Mouse (Mus musculus) heart, postnatal 14 days (tissue): ENCODE data around the gene Rfx1. TPM values are rescaled to one million over a fixed set of nuclear protein-coding genes. Genes with fewer than 3 reads are reported as not detected.

Experiments
- DNase-seq, 2 experiments: peaks; one replicate each; pipeline ENCODE4 v3.0.0; 2021 to 2022
- intact Hi-C: fragments of 180-260 bp; cut with DNase I; formaldehyde crosslinking; loops from one replicate; pipeline ENCODE4 v1.15.1; 2025
- long read RNA-seq, 2 experiments: library from polyadenylated mRNA; stranded (forward); transcript quantifications; one replicate each; pipeline ENCODE4 v2.0.0; 2021
- total RNA-seq, 2 experiments: library from RNA; stranded (reverse); gene quantifications; 2 replicates each; pipeline ENCODE4 v1.2.3; 2021

Gene Rfx1
- total RNA-seq = 10 to 100 TPM; 12.2 to 12.7 TPM
- long read RNA-seq, experiment 1, full-length matches to known transcripts = 8 of 15 reads
- long read RNA-seq, experiment 1, partial matches to known transcripts = 5 of 15 reads
- long read RNA-seq, experiment 1, other reads (novel, unspliced or antisense) = 2 of 15 reads
- long read RNA-seq, experiment 2, full-length matches to known transcripts = 1 of 10 reads
- long read RNA-seq, experiment 2, partial matches to known transcripts = 3 of 10 reads
- long read RNA-seq, experiment 2, other reads (novel, unspliced or antisense) = 6 of 10 reads

DNA sequence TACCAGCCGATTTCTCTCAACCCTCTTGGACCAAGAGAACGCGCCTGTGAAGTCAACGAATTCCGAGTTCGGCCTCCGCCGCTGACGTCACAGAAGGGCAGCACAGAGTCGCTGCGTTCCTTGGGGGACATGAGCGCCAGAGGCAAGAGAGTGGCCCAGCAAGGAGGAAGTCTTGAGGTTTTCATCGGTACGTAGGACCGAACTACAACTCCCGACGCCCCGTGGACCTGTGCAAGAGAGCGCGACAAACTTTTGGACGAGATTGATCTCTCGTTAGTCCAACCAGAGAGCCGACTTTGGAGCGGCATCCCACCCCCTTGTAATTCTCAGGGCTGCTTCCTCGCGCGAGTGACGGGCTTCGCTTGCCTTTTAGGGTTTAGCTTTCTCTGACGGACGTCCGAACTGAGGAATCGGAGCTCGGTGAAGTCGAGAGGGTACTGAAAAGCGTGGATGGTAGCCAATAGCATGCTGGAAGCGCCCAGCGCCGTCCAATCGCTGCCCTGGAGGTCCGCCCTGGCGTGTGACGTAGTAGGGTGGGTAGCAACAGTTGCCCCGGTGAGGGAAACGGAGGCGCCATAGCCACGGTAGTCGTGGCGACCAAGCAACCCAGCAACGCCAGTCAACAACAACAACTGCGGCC, at the start of gene Rfx1:
TSS of gene Rfx1 (plus strand) at position 544 of the 640 bp plus-strand sequence.
- intact Hi-C loops = no loop called here
- DNase-seq = peak; percentile 97 to 99

DNA sequence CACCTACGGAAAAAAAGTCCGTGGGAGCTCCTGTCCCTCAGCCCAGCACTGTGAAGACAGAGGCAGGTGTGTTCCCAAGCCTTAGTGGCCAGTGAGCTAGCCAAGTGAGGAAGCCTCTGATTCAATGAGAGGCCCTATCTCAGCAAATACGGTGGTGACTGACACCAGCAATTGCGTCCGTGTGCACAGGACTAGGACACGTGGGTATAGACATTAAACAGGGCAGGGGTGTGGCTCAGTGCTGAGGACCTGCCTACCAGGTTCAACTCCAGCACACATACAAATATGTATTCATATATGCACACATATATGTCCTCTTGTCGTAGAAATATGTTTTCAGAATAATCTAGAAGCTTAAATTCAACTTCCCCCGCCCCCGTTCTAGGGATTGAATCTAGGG, 46.9 kb upstream of the Rfx1 start:
- intact Hi-C loops = loop anchor here (10.0 kb wide), 1 partner anchor 815 kb away; the partner anchor contains the start of gene Gadd45gip1
- DNase-seq = no peak

DNA sequence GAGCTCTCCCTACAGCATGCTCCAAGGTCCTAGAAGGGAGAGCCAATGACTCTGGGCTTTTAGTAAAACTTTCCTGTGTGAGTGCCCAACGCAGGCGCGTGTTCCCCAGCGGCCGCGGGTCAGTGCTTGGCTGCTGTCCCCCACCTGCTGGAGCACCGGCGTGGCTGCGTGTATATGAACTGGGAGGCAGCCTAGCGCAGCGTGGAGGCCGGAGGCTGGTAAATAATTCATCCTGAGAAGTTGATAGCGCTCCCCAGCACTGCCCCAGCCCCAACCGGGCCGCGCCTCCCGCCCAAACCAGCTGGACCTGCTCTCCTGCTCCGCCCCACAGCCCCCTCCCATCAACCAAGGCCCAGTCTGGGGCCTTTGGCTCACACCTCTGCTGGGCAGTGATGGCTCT, 45.5 kb upstream of the Rfx1 start, which contains the start of gene Palm3:
TSS of gene Palm3 (plus strand) at position 376 of the 400 bp plus-strand sequence.
- intact Hi-C loops = no loop called here
- DNase-seq = no peak

DNA sequence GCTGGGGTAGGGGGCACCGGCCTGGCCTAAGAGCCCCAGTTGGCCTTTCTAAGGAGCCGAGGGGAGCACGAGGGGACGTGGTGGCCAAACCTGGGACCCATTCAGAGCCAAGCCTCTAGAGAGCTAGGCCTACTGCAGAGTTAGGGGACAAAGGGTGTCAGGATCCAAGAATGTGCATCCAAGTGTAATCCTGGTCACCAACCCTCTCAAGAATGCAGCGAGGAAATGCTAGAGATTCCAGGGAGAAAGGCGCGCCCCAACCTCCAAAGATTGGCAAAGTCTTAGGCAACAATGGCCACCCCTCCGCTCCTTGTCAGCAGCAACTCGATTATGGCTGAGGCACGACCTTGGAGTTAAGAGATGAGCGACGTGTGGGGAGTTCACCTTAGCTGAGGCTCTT, 45.1 kb upstream of the Rfx1 start:
- intact Hi-C loops = no loop called here
- no peak for DNase-seq

DNA sequence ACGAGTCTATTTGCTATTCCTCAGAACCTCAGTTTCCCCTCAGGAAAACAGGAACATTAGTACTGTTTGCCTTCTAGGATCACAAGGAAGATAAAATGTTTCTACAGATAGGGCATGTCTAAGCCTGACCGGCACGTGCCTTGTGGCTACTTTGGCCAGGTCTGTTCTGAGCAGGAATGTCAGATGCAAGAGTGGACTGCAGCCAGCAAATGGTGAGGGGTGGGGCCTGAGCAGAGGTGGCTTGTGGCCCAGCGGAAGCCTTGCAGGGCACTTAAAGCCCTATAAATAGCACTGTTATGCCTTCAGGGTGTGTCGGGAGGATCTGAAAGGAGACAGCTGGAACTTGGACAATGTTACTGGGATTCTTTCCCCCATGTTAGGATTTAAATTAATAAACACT, 43.5 kb upstream of the Rfx1 start:
- peak; percentile 76 to 84 for DNase-seq

DNA sequence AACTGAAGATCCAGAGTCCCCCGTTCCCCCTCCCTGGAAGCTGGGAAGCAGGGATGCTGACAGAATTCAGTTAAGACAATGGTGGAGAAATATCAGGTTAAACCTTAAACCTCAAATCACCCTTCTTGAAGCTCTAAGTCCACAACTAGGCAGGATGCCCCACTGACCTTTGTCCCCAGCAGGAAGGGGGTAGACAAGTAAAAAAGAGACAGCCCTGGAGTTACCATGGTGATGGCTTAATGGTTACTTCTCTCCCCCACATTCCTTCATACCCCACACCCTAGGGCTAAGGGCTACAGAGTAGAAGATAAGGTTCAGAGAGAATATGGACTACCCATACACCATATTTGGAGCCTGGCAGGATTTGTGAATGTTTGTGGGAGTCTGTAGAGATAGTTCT, 43.0 kb upstream of the Rfx1 start:
- no peak for DNase-seq
- intact Hi-C loops = no loop called here

More for the DNA sequence above, 43.5 kb upstream of the Rfx1 start:
- intact Hi-C loops = no loop called here

DNA sequence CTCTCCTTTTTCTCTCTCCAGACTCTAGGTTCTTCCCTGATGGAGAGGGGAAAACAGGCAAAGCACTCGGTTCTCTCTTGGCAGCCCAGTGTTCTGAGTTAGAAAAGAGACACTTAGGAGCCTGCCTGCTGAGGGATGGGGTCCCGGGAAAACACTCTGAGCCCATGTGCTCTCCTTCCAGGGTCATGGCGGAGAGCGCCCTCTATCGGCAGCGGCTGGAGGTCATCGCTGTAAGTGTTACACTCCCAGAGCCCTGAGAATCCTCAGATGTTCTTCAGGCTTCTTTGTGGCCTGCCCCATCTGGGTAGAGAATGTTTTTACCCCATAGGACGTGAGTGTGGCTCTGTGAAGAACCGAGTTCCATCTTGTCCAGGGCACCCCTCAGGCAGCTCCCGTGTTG, 42.5 kb upstream of the Rfx1 start:
- DNase-seq = peak; percentile 59 to 73
- intact Hi-C loops = no loop called here

DNA sequence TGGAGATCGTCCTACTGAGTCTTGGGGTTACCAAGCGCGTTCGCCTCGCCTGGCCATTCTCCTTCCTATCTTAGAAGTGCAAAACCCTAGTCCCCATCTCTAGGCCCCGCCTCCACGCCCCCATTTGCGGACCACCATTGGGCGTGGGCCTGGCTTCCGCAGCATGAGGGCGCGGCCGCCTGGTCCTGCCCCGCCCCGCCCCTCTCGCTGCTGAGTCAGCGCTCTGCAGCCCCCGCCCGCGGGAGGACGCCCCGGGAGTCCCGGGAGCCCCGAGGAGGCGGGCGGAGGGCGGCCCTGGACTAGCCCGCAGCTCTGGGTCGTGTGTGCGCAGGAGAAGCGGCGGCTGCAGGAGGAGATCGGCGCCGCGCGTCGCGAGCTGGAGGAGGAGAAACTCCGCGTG, 40.8 kb upstream of the Rfx1 start:
- peak; percentile 61 to 66 for DNase-seq
- intact Hi-C loops = no loop called here

DNA sequence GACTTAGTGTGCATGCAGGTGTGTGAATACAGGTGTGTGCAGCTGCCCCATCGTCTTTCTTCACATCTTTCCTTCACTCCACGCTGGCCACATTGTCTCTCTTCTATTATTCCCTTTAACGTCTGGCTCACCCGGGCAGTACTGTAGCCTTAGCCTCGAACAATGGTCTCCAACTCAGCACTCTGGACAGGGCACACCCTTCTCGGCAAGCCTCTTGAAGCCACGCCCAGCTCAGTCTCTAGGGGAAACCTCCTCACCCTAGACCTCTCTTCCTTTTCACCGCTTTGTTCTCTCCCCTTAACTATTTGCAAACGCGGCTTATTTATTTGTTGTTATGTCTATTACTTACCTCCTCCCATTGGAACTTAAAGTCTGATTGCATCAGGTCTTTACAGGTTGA, 39.2 kb upstream of the Rfx1 start:
- intact Hi-C loops = no loop called here
- no peak for DNase-seq

DNA sequence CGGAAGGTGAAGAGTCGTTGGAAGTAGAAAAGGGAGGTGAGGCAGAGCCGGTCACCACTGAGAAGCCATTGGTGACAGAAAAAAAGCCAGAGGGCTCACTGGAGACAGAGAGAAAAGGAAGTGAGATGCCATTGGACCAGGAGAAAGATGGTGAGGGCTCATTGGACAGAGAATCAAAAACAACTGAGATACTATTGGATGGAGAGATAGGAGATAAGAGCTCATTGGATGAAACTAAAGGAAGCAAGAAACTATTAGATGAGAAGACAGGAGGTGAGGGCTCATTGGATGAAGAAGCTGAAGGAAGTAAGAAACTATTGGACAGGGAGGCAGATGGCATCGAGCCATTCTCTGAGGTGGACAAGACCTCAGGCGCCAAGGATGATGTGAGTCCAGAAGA, 37.4 kb upstream of the Rfx1 start:
- DNase-seq = no peak
- intact Hi-C loops = no loop called here

DNA sequence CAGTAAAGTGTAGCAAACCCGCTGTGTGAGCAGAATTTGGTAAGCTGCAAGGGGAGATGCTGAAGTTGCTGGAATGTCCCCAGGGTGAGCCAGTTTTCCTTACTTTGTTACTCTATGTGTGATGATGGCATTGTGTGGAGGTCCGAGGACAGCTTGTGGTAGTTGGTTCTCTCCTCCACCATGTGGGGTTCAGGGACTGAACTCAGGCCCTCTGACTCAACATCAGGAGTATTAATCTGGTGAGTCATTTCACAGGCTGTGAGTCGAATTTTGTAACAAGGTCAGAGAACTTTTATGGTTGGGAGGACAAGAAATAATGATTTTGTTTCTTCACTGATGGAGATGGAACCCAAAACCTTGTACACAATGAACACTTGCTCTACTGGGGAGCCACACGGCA, 33.9 kb upstream of the Rfx1 start:
- intact Hi-C loops = no loop called here

DNA sequence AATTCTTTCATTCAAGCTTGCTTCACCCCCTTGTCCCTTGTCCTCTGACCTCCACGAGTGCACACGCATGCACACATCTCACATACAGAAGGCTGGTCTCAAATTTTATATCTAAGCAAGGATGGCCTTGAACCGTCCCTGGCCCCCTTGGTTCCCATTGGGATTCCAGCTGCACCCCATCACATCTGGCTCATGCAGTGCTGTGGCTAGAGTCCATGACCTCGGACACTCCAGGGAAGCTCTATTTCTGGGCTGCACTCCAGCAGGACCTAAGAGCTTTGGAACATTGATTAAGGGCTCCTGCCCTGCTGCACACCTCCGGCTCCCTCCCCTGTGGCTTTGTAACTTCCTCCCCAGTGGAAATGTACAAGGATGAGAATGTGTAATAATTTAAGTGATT, 28.6 kb upstream of the Rfx1 start:
- DNase-seq = peak; percentile 53 to 68
- intact Hi-C loops = loop anchor here (5.0 kb wide), 1 partner anchor 319 kb away; no protein-coding TSS in a partner anchor

More for the DNA sequence above, 33.9 kb upstream of the Rfx1 start:
- DNase-seq = no peak

DNA sequence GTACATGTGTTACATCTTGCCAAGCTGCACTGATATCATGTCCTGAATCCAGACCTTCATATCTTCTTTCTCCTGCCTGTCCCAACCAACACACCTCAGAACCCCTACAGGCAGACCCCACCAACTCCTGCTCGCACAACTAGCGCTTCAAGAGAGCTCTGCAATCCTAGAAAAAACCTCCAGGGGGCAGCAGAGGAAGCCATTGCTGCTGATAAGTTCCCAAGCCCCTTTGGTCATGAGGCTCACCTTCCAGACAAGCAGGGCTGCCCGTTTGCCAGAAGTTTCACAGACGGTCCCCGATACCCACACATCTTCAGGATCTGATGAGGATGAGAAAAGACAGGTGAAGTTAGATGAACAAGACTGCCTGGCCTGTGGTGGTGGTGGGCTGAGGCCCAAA, 27.6 kb upstream of the Rfx1 start:
- DNase-seq = peak; percentile 76 to 85
- intact Hi-C loops = loop anchor here (1.0 to 5.0 kb wide), 2 partner anchors 246 to 318 kb away; no protein-coding TSS in a partner anchor

DNA sequence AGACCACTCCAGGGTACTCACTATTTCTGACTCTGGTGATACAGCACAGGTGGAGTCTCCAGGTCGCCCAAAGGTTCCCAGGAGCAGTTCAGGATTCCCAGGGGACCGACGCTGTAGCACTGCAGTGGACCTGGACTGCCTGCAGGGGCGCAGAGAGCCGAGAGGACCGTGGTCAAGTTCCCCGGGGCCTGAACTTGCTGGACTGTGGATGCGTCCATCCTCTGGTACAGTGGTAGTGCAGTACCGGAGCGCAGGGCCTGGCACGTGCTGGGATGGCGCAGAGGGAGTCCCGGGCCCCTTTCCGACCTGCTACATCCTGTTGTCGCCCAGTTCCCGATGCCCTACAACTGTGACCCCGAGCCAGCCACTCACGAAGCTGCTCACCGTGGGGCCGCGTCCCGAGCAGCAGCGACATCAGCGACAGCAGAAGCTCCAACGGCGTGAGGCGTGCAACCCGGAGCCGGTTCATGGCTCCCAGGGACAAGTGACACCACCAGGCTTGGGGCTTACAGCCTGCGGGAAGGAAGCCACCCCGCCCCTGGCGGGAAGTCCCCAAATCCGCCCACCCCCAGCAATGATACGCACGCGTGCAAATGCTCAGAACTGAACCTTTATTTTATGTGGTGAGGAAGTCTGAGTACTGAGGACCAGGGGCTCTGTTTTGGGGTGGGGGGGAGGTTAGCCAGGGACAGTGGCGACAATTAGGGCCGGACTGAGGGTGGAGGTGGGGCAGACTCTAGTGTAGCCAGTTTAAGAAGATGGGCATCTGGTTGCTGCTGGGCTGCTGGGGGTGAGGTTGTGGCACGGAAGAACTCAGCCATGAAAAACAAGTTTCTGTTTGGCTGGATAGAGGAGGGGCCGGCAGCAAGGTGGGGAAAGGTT, 24.3 kb upstream of the Rfx1 start, which contains the start of gene Il27ra:
TSS of gene Il27ra (minus strand) at position 524 of the 882 bp plus-strand sequence.
- DNase-seq = peak; percentile 79 to 81
- intact Hi-C loops = loop anchor here (5.0 kb wide), 1 partner anchor 65 kb away; no protein-coding TSS in a partner anchor

DNA sequence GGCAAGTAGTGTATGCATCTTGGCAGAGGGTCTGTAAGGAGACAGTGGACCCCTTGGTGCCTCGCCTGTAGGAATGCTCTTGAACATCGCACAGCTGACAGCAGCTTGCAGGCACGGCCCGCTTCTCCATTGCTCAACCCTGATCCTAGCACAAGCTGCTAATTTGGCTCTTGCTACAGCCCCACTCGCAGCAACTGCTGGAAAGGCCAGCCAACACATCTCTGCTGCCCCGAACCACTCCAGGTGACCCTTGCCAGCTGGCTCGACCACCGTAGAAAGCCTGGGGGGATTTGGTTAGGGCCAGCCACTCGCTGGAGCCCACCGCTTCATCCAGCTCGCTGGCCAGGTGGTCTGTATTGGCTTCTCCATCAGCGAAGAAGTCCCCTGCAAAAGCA, 23.7 kb upstream of the Rfx1 start:
- DNase-seq = peak; percentile 47 to 51
- intact Hi-C loops = loop anchor here (5.0 kb wide), 1 partner anchor 64 kb away; no protein-coding TSS in a partner anchor

DNA sequence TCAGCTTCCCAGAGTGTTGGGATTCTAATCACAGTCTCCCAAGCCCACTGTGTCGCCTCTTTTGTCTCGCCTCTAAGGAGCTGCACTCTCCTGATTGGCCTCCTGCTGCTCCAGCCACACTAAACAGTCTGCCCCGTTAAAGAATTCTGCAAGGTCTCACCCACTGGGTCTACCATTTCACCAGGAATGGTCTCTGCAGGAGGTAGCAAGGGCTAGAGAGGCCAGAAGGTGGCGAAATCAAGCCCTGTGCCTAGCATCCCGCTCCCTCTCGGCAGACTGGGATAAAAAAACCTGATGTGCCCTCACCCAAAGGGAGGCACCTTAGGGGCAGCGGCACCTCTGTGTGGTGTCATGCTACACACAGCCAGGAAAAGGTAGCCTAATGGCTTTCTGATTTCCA, 22.5 kb upstream of the Rfx1 start:
- intact Hi-C loops = loop anchor here (5.0 kb wide), 1 partner anchor 63 kb away; no protein-coding TSS in a partner anchor

DNA sequence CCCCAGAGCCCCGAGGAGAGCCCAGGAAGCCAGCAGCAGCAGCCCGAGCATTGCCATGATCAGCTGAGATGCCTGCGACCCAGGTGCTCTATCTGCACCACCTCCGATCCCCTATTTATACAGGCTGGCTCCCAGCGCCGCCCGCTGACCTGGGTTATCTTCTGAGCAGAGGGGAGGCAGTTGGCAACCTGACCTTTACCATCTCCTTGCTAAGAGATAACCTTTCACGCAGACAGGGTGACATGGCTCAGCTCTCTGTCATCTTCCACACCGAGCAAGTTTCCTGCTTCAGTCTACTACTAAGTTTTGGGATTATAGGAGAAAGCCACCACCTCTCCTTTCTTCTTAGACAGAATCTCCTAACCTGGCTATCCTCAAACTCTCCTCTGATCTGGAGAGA, 21.7 kb upstream of the Rfx1 start, which contains the start of gene Rln3:
TSS of gene Rln3 (minus strand) at position 101 of the 400 bp plus-strand sequence.
- intact Hi-C loops = loop anchor here (5.0 kb wide), 1 partner anchor 62 kb away; no protein-coding TSS in a partner anchor
- no peak for DNase-seq

More for the DNA sequence above, 22.5 kb upstream of the Rfx1 start:
- DNase-seq = no peak

DNA sequence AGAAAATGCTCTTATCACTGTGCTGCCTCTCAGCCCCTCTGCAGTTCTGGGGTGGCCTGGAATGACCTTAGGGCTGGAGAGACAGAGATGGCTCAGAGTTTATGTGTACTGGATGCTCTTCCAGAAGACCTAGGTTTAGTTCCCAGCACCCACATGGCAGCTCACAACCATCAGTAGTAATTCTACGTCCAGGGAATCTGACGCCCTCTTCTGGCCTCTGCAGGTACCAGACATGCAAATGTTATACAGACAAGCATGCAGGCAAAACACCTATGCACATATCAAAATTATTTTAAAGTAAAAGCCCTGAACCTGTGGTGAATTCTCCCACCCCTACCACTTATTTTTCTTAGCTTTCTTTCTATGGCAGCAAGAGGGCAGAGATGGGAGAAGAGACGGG, 20.1 kb upstream of the Rfx1 start:
- intact Hi-C loops = no loop called here
- DNase-seq = no peak

DNA sequence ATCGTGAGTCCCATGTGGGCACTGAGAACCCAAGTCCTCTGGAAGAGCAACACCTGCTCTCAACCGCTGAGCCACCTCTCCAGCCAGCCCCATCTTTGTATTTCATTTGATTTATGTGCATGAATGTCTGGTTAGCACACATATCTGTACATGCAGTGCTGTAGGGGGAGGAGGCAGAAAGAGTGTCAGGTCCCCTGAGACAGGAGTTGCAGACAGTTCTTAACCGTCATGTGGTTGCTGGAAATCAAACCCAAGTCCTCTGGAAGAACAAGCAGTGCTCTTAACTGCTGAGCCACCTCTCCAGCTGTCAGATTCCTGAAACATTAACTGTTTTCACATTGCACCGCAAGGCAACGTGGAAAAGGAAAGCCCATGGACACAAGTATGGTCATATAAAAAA, 18.5 kb upstream of the Rfx1 start:
- intact Hi-C loops = no loop called here
- DNase-seq = no peak

DNA sequence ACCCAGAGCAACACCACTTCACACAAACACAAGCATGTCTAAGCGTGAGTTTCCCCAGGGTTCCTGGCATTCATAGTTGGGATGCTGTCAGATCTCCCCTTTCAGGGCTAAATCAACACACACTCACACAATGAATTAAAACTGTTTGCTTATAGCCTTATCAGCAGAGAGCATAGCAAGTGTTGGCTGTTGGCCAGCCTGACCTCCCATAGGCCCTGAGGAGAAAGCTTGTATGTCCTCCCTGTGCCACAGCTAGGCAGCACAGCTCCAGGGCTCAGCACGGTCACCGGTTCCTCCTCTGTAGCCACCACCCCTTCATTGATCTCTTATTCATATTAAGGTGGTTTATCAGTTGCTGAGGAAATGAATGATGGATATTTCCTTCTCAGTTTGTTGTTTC, 13.9 kb upstream of the Rfx1 start:
- DNase-seq = no peak
- intact Hi-C loops = no loop called here
